Mouse (Mus musculus) cerebellum, adult 9-11 months (tissue): ENCODE results near the gene Rap1gap.

Source experiments
- DNase-seq: peaks from one replicate; pipeline ENCODE4 v3.0.0; 2022

Rap1gap gene

DNA sequence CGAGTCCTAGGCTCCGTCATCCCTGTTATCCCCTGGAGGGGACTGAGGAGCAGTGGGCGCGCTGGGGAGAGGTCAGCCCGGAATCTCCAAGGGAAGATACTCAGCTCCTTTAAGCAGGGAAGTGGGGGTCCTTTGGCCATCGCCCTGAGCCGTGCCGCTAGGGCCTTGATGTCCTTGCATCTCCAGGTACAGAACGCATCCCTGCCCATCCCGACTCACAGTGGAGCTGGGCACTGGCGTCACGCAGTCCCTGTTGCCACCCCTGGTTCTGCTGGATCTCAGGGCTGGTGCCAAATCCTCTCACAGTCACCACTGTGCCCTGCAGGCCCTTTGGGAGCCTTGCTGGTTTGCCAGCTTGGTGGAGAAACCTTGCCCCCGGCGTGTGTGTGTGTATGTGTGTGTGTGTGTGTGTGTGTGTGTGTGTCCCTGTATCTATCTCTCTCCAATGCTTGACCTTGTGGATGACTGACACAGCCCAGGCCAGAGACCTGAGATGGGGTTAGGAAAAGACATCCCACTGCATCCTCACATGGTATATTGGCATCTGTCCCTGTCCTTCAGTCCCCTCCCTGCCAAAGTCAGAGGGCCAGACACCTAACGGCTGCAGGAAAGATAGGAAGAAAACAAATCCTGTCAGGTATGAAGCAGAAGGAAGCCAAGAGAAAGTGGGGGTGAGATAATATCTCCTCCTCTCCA is 602 bp downstream of the Rap1gap start:
- DNase-seq: peak; percentile 83

GRCm38 (mm10) chr4:137665791-137666190 is 1.3 kb downstream of the Rap1gap start:
- peak; percentile 61 for DNase-seq

DNA sequence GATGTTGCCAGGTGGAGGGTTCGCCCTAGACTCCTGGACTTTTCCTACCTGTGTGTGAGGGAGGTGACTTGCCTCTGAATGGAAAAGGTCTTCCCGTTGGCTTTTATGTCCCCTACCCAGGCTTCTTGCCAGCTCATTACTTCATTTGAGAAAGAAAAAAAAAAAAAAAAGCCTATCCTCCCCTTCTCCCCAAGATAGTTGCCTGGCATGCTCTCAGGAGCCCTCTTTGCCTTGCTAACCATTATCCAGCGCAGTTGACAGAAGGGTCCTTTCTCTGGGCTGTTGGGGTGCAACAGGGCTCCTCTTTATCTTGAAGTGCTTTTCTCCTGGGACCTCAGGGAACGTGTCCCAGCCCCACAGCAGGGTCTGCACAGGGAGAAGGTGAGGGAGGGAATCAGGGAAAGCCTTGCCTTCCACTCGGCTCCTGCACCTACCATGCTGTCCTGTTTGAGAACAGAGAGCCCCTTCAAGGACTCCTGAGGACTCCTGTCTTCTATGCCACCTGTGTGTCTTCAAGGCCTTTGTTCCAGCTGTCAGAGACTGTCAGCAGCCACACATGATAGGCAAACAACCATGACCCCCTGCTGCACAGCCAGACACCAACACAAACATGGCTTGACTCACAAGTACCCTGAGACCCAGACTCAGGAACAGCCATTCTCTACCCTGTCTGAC is 1.9 kb downstream of the Rap1gap start:
- peak; percentile 70 for DNase-seq

DNA sequence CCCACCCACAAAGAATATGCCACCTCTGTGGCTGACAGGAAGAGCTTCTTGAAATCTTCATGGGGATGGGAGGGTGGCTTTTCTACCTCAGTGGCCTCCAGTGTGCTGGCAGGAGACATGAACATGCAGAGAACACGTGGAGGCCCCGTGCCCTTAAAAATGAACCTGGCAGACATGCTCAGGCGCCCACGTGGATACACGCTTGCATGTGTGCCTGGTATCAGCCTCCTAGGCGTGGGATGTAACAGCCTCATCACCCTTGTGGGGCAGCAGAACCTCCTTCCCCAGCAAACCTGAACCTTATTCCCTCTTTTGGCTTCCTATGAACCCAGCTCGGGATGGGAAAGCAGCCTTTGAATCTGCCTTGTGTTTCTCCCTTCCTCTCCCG is 2.4 kb downstream of the Rap1gap start:
- no peak for DNase-seq

DNA sequence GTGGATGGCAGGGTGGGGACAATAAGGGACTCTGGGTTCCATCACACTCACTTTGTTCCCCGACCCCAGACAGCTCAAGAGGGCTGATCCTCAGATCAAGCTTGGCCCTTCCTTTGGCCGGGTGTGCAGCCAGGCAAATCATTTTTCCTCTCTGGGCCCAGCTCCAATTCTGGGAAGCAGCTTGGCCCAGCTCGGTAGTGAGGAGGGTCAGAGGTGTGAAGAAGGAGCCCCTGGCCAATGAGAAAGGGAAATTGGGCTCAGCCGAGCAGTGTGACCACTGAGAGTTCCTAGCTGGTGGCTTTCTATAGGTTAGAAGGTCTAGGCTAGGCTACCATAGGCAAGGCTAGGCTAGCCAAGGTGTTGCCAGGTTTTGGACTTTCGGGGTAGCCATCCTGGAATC is 3.2 kb downstream of the Rap1gap start:
- peak; percentile 89 for DNase-seq

DNA sequence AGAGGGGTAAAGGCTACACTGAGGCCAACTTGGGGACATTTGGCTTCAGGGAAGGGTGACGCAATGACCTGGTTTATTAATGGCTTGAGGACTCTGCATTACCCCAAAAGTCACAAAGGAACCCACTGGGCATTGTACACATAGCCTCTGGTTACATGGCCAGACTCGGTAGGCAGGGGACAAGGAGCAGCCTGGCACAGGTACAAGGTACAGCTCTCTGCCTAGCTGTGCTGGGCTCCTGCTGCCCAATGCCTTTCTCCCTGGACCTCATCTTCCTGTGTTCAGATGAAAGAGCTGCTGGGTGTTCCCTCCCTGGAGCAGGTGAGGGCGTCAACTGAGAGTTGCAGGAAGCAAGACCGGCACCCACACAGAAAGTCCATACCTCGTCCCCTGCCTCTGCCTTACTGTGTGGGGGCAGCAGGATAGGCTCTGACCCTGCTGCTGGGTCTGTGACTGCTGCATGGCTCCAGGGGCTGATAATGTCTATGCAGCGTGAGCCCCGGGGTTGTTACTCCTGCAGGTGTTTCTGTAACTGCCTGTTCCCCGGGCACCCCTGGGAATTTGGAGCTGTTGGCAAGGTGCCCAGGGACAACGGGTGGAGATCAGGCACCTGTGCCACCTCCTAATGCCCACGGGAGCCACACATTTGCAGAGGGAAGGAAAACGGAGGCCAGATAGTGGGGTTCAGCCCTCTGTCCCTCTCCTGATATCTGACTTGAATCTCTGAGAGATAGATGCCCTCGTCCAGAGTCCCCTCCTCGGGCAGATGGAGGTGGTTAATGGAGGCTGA is 7.4 kb downstream of the Rap1gap start:
- peak; percentile 70 for DNase-seq

GRCm38 (mm10) chr4:137675566-137675965 is 11.0 kb downstream of the Rap1gap start:
- peak; percentile 85 for DNase-seq

DNA sequence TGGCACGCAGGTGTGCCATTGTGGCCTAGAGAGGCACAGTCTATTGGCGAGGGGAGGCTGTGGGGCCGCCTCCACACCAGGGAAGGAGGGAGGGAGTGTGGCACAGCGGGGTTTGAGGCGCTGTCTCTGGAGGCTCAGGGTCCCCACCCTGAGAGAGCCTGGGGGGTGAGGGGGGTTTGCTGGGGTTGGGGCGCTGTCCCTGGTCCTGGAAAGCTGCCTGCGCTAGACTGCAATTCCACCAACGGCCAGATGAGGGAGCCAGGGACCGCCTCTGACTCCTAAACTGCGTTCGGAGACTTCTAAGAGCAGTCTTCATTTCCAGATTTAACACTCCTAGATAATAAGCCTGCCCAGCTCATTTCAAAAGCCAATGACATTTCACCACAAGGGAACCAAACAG is 11.5 kb downstream of the Rap1gap start:
- DNase-seq: peak; percentile 82

DNA sequence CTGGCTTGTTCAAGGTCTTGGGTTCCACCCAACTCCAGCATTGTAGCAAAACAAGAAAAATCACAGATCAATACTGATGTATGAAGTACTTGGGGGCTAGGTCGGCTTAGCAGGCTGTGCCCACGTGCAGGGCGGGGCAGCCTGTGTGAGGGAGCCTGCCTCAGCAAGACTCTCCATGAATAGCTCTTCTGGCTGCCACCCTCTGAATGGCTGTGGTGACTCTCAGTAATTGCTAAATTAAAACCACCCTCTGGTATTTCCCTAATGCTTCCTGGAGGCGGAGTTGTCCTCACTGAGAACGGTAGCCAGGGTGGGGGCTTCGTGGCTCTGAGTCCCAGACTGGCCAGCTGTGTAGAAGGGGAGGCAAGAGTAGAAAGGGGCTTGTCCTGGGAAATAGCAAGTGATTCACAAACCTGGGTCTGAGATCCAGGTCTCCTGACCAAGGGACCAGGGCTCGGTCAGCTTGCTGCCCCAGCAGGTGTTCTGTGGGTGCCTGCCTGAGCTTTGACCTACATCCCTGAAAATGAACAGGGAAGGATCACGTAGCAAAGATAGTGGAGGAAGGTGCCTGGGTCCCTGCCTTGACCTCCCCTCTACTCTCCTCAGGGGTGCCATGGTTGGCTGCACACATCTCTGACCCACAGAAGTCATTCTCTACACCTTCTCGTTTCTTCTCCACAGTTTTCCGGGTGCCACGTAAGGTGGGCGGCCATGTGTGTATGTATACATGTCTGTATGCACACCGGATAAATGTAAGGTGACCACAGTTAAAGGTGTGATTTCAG is 12.4 kb downstream of the Rap1gap start:
- DNase-seq: peak; percentile 69

DNA sequence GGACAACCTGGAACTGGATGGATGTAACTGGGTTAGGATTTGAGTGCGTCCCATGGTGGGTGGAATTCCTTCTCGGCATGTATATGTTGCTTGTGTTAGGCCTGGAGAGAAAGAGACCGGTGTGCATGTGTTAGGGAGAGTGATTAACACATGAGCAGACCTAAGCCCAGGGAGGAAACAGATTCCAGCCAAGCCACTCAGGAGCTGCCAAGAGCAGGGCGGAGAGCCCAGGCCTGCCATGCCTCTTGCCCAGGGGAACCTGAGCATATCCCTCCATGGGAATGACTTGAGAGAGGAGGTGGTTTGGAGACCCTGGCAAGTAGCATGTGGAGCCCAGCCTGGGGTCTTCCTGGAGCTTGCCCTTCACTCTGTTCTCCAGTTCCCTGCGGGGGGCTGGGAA is 13.4 kb downstream of the Rap1gap start:
- peak; percentile 93 for DNase-seq

- DNase-seq: peak; percentile 55
Measured at GRCm38 (mm10) chr4:137678568-137678967, 14.0 kb downstream of the Rap1gap start.

DNA sequence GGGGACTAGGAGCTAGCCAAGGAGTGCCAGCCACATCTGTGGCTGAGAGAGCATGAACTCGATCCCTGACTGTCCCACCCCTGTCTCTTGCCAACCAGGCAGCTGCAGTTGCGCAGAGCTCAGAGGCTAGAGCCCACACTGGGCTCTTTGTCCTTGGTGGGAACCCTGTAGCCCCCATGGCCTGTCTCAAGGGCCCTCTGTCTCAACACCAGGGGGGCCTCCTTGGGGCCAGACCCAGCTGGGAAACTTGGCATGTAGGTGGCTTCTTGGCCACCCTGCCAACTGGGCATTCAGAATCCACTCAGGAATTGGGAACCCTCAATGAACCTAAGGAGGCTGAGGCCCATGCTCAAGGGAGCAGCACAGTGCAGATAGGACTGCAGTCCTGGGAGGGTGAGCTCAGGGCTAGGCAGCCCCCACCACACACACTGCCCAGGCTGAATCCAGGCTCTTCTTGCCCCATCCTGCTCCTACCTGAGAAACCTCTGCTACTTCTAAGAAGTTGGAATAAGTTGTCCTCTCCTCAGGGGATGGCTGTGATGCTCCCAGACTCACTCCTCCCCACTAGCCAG is 15.5 kb downstream of the Rap1gap start:
- DNase-seq: peak; percentile 69

DNA sequence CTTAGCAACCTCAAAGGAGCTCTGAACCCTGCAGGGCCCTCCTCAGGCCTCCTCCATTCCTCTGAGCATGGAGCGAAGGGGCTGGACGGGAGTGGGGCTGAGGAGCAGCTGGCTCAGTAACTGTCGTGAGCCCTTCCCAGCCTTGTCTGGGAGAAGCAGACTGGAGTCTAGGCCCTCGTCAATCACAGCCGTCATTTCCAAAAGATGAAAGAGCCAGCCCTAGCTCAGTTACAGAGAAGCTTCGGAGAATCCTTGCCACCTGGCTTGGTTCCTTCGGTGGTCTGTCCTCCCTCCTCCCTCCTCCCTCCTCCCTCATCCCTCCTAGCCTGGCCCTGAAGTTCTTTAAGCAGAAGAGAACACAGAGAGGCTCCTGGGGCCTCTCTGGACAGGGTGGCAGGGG is 16.2 kb downstream of the Rap1gap start:
- DNase-seq: no peak

DNA sequence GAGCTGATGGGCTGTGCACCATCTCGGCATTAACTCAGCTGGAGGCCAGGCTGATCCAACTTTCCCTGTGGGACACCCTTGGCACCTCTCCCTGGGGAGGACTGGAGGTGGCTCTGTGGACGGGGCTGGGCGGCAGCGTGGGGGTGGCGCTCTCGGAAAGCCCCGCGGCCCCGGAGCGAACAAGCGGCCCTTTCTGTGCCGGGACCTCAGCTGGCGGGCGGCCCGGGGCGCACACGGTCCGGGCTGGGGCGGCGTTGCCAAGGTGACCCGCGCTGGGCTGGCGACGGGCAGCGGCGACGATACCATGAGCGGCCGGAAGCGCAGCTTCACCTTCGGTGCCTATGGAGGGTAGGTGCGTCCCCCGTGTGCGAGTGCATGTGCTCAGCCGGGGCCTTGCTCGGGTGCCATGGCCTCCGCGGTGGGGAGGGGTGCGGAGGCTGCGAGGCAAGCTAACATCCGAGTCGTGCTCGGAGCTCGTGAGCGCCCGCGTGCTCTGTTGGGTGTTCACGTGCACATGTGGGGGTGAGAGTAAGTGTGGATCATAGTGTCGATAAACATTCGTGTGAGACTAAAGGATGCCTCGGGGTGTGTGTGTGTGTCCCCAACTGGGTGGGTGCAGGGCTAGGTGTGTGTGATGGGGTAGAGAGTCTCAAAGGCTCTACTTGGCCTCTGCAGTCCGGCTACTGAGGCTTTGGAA is 17.0 kb downstream of the Rap1gap start:
- peak; percentile 86 for DNase-seq

DNA sequence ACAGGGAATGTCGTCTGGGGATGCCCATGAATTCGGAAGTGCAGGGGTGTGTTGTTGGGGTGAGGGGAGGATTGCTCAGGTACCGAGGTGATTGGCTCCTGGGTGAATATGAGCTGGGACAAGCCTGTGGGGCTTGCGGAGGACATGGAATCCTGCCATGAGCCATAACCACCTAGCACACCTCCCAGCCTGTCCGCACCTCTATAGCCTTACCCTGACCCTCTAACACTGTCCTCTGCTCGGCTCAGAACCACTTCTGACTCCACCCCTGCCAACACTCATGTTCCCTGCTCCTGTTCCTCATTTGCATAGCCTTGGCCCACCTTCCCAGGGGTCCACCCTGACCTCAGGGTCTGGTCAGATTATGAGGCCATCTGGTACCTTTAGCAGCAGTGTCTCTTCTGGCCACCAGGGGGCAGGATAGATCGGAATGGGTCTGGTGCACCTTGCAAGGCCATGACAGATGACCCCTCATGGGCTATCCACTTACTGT is 18.5 kb downstream of the Rap1gap start:
- DNase-seq: peak; percentile 79

DNA sequence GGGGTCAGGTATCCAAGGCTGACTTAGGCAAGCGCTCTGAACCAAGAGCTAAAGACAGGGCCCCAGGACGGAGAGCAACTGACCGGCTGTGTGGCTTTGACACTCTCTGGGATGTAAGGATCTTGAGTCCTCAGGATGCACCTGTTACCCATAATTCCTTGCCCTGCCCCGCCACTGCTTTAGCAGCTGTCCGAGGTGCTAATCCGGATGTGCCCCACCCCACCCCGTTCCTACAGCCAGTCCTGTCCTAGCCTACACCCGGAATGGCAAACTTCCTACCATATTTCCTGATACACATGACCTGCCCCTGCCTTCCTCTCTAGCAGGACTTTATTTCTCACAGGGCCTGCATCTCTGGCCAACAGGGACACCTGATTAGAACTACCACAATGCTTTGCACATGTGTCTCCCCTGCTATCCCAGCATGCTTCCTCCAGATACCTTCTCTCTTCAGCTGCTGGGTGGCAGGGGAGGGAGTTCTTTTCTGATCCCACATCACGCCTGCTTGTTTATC is 20.4 kb downstream of the Rap1gap start:
- DNase-seq: no peak

DNA sequence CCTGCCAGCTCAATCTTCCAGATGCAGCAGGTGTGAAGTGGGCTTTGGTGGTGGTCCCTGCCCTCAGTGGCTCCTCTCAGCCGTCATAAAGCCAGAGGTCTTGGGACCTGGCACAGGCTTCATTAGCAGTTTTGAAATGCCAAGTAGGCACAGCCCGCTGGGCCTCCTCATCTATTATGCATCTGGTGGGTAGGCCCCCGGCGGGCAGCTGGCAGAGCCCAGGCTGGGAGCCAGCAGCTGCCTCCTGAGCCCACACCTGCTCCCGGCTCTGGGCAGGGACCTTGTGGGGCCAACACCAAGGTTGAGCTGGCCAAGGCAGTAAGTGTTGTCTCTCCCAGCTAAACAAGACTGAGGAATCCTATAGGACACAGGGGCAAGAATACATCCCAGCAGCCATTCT is 21.8 kb downstream of the Rap1gap start:
- DNase-seq: no peak

DNA sequence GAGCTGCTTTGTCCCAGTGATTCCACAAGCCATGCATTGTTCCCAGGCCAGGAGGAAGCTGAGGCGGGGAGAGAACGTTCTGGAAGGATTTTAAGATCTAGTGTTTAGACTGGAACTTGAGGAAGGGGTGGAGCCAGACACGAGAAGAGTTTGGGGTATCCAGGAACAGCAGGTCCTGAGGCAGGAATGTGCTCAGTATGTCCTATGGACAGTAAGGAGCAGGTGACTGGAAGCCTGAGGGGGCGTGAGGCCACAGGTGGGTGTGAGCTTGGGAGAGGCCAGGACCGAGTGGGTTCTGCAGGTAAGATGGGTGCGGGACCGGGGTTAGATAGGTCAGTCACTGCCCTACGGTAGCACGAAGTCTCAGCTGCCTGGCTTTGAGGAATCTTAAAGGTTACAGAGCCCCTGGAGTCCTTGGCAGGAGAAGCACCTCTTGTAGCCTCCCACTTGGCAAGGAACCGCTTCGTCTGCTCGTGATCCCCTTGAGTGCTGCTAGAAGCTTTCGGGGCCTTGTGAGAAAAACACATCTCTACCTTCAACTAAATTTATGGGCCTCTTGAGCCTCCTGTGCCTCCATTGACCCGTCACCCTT is 22.8 kb downstream of the Rap1gap start:
- DNase-seq: no peak

- DNase-seq: no peak
Measured at GRCm38 (mm10) chr4:137692107-137692902, 27.8 kb downstream of the Rap1gap start.

DNA sequence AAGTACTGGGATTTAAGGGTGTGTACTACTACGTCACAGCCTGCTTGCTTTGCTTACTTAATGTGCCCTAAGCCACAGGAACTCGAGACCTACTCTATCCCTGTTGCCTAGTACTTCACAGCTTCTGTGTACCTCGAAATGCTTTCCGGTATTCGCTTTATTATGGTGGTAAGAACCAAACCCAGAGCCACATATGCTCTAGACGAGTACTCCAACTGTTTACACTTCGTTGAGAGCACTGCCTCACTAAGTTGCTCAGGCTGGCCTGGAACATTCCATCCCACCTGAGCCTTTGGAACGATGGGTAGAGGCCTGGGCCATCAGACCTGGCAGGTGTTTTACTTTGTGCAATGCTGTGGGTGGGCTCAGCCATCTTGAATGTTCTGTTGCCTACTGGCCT is 30.8 kb downstream of the Rap1gap start:
- no peak for DNase-seq
